Mouse (Mus musculus) liver, embryonic 12.5 days (tissue): ENCODE measurements at regions not wholly inside any gene's neighbourhood (a gene's known extent, or its start where the extent isn't known, plus 50 kb on each side); places are given as distances from the start of the nearest gene placed in this dataset.

ENCODE experiments used
- ATAC-seq: fragments of 200-750 bp; cut with Nextera tagmentation; 2 replicates; pipeline ENCODE4 v1.8.0; 2017; ENCODE audit warnings: moderate number of reproducible peaks, mild to moderate bottlenecking, moderate library complexity
- H3K27ac ChIP-seq: fragments of 300-500 bp; sonication (generic); 2 replicates; pipeline ENCODE4 v1.5.1; 2016; ENCODE audit warnings: mild to moderate bottlenecking
- H3K27me3 ChIP-seq: fragments of 300-500 bp; sonication (generic); replicated peaks from 2 replicates; pipeline ENCODE4 v1.6.1; 2016; ENCODE audit warnings: mild to moderate bottlenecking, moderate library complexity
- H3K36me3 ChIP-seq: fragments of 300-500 bp; sonication (generic); 2 replicates; pipeline ENCODE4 v1.6.1; 2016; ENCODE audit warnings: mild to moderate bottlenecking, moderate library complexity
- H3K4me1 ChIP-seq: fragments of 300-500 bp; sonication (generic); 2 replicates; pipeline ENCODE4 v1.6.1; 2016
- H3K4me2 ChIP-seq: fragments of 300-500 bp; sonication (generic); 2 replicates; pipeline ENCODE4 v1.6.1; 2016; ENCODE audit warnings: mild to moderate bottlenecking, moderate library complexity
- H3K4me3 ChIP-seq: fragments of 300-500 bp; sonication (generic); 2 replicates; pipeline ENCODE4 v1.5.1; 2016; ENCODE audit warnings: mild to moderate bottlenecking, moderate library complexity
- H3K9ac ChIP-seq: fragments of 300-500 bp; sonication (generic); 2 replicates; pipeline ENCODE4 v1.6.1; 2016; ENCODE audit warnings: mild to moderate bottlenecking, moderate library complexity
- H3K9me3 ChIP-seq: fragments of 300-500 bp; sonication (generic); replicated peaks from 2 replicates; pipeline ENCODE4 v1.6.1; 2016; ENCODE audit warnings: mild to moderate bottlenecking, moderate library complexity
- WGBS: fragments of 180-500 bp; shearing (Covaris S2); methylation state at CpG from one replicate; pipeline ENCODE4 v1.1.7; 2016; ENCODE audit not compliant: insufficient replicate concordance; 5-methylcytosine and 5-hydroxymethylcytosine counted together

DNA sequence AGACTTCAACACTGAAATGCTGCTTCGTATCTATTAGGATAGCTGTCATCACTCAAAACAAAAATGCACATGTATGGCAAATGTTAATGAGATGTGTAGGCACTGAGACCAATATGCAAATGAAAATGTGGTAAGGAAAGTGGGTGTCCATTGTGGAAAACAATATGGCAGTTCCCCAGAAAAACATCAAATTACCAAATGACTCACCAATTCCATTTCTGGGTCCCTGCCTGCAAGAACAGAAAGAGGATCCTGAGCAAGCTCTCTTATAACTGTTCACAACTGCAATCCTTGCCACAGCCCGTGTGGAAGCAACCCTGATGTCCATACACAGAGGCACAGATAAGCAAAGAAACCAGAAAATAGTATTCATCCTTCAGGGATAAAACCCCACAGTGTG lies 442.0 kb downstream of the Defb40 start:
- Histone ChIP-seq H3K4me1 (no peaks in the 10 kb centered on the region), H3K27ac (no peak overlapping the region), H3K9ac (no peak overlapping the region), H3K4me3 (no peak overlapping the region), H3K27me3 (no peaks in the 10 kb centered on the region), H3K36me3 (no peaks in the 10 kb centered on the region), H3K4me2 (no peak overlapping the region), H3K9me3 (0 out of 2 replicates have a peak, but pooled peaks cover 3% of the 10 kb centered on the region)
- no peak for ATAC-seq
- 54% methylated on average over 2 of the region's 2 CpGs for WGBS

DNA sequence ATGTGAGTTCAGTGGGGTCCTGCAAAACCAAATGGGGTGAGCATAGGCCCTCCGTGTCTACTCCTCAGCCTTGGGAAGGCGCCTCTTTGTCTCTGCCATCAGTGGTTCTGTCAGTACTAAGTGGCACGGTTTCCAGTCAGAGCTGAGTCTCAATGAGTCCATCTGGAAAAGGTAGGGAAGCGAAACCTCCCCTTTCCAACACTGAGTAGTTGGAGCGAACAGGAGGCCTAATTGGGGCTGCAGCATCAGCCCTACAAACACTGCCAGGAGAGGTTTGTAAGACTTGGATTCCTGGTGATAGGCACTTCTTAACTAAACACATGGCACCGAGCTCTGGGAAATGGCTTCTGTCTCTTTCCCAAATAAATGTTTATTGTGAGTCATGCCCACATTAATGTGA lies 449.9 kb downstream of the Defb40 start:
- H3K27ac ChIP-seq = no peak overlapping the region
- H3K9ac ChIP-seq = no peak overlapping the region
- H3K4me3 ChIP-seq = no peak overlapping the region
- no peak overlapping the region for H3K4me2 ChIP-seq
- no peaks in the 10 kb centered on the region for H3K27me3 ChIP-seq
- H3K9me3 ChIP-seq = no peaks in the 10 kb centered on the region
- 70% methylated on average over 6 of the region's 6 CpGs for WGBS
- no peaks in the 10 kb centered on the region for H3K4me1 ChIP-seq
- no peak for ATAC-seq
- H3K36me3 ChIP-seq = no peaks in the 10 kb centered on the region

DNA sequence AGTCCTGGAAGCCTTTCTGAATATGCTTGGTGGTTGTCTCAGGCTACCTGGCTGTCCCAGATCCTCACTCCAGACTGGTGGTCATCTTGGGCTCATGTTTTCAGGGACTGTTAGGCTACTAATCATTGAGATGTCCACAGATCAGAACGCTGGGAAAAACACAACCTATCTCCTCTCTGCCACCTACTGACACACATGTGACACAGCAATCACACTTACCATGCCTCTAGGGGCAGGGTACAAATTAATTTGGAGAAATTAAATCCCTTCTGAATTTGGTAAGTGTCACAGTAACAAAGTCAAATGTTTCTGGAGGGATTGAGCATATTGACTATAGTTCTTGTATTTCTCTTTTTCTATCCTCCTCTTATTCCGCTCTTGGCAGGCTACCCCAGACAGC lies 465.6 kb downstream of the Defb40 start:
- no peak overlapping the region for H3K9ac ChIP-seq
- no peaks in the 10 kb centered on the region for H3K27me3 ChIP-seq
- no peak overlapping the region for H3K4me3 ChIP-seq
- H3K9me3 ChIP-seq = no peaks in the 10 kb centered on the region
- no peaks in the 10 kb centered on the region for H3K36me3 ChIP-seq
- ATAC-seq = no peak
- 44% methylated on average over 2 of the region's 2 CpGs for WGBS
- no peaks in the 10 kb centered on the region for H3K4me1 ChIP-seq
- no peak overlapping the region for H3K27ac ChIP-seq
- H3K4me2 ChIP-seq = no peak overlapping the region

DNA sequence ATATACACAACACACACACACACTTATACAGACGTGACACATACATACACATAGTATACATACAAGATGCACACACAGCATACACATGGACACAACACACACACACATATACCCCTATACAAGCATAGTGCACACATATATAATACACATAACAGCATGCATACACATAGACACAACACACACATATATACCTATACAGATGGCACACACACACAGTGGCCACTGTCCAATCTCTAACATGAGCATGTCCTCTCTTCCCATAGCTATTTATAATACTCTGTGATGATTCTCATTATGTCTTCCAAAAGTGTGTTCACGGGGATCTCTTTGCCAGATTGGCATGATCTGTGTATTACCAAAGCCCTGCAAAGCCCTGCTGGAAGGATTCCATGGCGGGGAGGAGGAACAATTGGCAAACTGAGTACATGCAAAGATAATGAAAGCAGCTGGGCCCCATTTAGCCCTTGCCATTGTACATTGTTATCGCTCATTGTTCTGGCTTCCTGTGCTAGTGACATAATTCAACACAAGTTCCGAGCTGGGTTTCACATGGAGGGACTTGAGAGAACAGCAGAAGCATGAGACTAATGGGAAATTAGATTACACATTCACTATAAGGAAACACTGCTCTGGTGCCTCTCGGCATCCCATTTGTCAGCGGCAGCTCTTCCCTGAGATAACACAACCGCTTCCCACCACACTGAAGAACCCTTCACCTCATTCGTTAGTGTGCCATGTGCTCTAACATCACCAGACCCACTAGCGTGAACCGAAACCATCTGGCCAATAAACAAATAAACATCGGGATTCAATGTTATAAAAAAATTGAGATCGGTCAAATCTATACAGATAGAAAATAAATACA lies 471.7 kb downstream of the Defb40 start:
- Histone ChIP-seq H3K36me3 (no peaks in the 10 kb centered on the region), H3K4me1 (no peaks in the 10 kb centered on the region), H3K4me3 (no peak overlapping the region), H3K27ac (no peak overlapping the region), H3K4me2 (no peak overlapping the region), H3K27me3 (no peaks in the 10 kb centered on the region), H3K9ac (no peak overlapping the region), H3K9me3 (no peaks in the 10 kb centered on the region)
- 60% methylated on average over 13 of the region's 13 CpGs for WGBS
- ATAC-seq = no peak

DNA sequence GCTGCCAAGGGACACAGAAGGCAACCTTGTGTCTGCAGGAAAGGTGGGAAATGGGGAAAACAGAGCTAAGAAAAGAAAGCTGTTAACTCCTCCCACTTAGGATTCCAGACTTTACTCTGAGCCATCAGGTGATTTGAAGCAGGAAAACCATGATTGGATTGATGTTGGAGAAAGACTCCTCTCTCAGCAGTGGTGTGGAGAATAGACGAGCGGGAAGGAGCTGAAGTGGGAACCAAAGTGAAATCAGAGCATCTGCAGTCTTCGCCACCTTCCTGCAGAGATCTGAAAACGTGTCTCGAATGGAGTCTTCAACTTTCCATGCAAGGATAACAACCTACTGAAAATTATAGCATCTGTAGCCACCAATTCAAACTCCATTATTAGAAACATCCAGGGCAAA lies 487.4 kb downstream of the Defb40 start:
- H3K4me3 ChIP-seq = no peak overlapping the region
- 62% methylated on average over 5 of the region's 5 CpGs for WGBS
- no peaks in the 10 kb centered on the region for H3K36me3 ChIP-seq
- ATAC-seq = no peak
- H3K9me3 ChIP-seq = no peaks in the 10 kb centered on the region
- H3K9ac ChIP-seq = no peak overlapping the region
- no peaks in the 10 kb centered on the region for H3K4me1 ChIP-seq
- no peaks in the 10 kb centered on the region for H3K27me3 ChIP-seq
- no peak overlapping the region for H3K27ac ChIP-seq
- no peak overlapping the region for H3K4me2 ChIP-seq

DNA sequence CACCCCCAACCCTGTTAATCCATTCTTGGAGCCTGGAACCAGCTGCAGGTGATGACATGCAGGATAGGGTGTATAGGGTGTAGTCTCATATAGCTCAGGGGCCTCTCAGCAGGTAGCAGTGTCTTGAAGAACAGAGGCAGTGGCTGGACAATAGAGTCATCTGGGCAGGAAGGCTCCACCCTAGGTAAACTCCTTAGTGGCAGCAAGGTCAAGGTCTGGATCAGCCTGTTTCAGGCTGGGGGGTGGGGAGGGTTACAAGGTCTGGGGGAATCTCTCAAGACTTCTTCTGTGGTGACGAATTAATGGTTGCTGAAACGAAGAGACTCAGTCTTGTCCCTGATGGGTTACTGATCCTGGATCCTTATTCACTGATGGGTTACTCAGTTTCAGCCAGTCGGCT lies 498.0 kb downstream of the Defb40 start:
- Histone ChIP-seq H3K9me3 (no peaks in the 10 kb centered on the region), H3K9ac (no peak overlapping the region), H3K4me2 (no peak overlapping the region), H3K4me3 (no peak overlapping the region), H3K27ac (no peak overlapping the region), H3K27me3 (no peaks in the 10 kb centered on the region), H3K36me3 (no peaks in the 10 kb centered on the region), H3K4me1 (no peaks in the 10 kb centered on the region)
- 68% methylated on average over 3 of the region's 3 CpGs for WGBS
- no peak for ATAC-seq

DNA sequence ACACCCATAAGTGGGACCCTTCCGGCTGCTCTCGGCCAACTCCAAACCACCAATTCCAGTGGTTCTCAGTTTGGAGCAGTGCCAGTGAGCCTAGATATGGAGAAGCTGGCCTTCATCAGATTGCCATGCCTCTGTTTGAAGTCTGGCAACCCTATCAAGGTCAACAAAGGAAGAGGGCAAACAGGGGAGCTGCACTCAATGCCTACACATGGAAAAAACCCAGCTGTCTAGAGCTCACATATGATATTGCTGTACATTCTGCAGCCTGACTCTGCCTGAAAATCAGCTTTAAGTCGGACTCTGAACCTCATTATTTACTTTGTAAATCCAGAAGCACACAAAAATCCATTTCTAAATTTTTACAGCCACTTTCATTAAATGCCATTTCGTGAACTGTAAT lies 499.9 kb downstream of the Defb40 start:
- no peak overlapping the region for H3K4me2 ChIP-seq
- no peak for ATAC-seq
- no peaks in the 10 kb centered on the region for H3K4me1 ChIP-seq
- H3K27ac ChIP-seq = no peak overlapping the region
- no peak overlapping the region for H3K4me3 ChIP-seq
- no peaks in the 10 kb centered on the region for H3K36me3 ChIP-seq
- no peaks in the 10 kb centered on the region for H3K9me3 ChIP-seq
- WGBS = 64% methylated on average over 4 of the region's 4 CpGs
- no peak overlapping the region for H3K9ac ChIP-seq
- H3K27me3 ChIP-seq = no peaks in the 10 kb centered on the region

DNA sequence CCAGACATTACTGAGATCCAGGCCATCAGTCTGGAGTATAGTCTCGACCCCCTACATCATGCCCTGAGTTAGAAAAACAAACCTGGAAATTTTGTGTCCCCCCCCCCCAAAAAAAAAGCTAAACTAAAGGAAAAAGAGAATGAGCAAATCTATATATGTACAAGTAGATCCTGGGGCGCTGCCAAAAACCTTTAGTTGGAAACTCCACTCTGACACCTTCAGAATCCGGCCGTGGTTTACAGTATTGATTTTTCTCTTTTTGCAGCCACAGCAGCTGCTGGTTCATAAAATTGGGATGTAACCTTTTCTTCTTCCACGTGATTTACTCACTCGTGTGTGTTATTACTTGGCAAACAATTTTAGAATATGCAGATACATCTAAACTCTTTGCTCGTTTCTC lies 510.5 kb downstream of the Defb40 start:
- Histone ChIP-seq H3K9me3 (no peaks in the 10 kb centered on the region), H3K4me2 (no peak overlapping the region), H3K27ac (no peak overlapping the region), H3K9ac (no peak overlapping the region), H3K4me1 (no peaks in the 10 kb centered on the region), H3K4me3 (no peak overlapping the region), H3K27me3 (no peaks in the 10 kb centered on the region), H3K36me3 (no peaks in the 10 kb centered on the region)
- ATAC-seq = no peak
- WGBS = 63% methylated on average over 7 of the region's 7 CpGs

DNA sequence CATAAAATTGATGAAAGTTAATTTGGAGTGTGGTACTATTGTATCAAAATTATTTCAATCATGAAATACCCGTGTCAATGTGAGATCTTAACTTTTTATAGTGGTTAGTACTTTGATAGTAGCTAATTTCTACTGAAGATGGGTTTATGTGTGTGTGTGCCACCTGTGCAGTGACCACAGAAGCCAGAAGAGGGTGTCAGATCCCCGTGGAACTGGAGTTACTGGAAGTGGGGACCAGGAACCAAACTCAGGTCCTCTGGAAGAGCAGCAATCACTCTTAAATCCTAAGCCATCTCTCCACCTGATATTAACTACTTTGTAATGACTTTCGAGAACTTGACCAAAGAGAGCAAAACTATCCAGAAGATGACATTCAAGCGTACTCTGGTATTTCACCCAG lies 517.4 kb downstream of the Defb40 start:
- H3K36me3 ChIP-seq = no peaks in the 10 kb centered on the region
- ATAC-seq = no peak
- H3K4me3 ChIP-seq = no peak overlapping the region
- no peak overlapping the region for H3K27ac ChIP-seq
- H3K4me2 ChIP-seq = no peak overlapping the region
- no peaks in the 10 kb centered on the region for H3K9me3 ChIP-seq
- 51% methylated on average over 4 of the region's 4 CpGs for WGBS
- H3K4me1 ChIP-seq = no peaks in the 10 kb centered on the region
- no peak overlapping the region for H3K9ac ChIP-seq
- no peaks in the 10 kb centered on the region for H3K27me3 ChIP-seq

DNA sequence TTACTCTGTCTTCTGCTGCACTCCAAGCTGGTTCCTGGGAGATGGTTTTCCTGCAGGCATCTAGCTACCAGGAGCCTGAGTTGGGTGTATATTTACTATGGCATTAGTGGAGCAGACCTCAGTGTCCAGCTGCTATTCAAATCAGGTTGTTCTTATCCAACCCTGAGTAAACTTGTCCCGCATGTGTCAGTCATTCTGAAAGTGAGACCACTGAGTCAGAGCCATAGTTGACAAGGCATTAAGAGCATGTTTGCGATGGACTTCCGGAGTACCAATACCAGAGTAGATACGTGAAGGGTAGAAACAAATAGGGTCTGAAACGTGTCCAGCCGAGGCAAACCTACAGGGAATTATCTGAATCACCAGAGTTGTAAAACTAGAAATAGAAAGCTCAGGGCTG lies 520.6 kb downstream of the Defb40 start:
- Histone ChIP-seq H3K27ac (no peak overlapping the region), H3K4me1 (no peaks in the 10 kb centered on the region), H3K4me2 (no peak overlapping the region), H3K27me3 (no peaks in the 10 kb centered on the region), H3K9me3 (no peaks in the 10 kb centered on the region), H3K9ac (no peak overlapping the region), H3K36me3 (no peaks in the 10 kb centered on the region), H3K4me3 (no peak overlapping the region)
- WGBS = 82% methylated on average over 6 of the region's 6 CpGs
- ATAC-seq = no peak

DNA sequence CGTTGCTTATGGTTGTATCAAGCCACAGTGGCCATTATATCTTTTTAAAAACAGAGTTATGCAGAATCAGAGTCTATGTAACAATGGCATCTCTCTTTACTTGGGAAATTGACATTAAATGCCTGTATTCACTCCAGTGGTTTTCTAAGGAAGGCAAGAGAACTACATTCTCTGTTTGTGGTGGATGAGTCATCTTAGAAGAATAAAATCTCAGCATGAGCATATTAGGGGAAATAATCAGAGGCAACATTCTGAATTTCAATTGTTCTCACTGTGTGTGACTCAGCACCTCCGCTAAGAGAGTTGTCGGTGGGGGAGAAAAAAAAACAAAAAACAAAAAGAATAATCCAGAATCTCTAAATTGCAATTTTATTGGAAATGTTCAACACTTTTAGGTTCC lies 529.0 kb downstream of the Defb40 start:
- no peak for ATAC-seq
- H3K4me1 ChIP-seq = no peaks in the 10 kb centered on the region
- no peak overlapping the region for H3K4me3 ChIP-seq
- WGBS = 69% methylated on average over 3 of the region's 3 CpGs
- H3K27me3 ChIP-seq = no peaks in the 10 kb centered on the region
- H3K9me3 ChIP-seq = no peaks in the 10 kb centered on the region
- H3K27ac ChIP-seq = no peak overlapping the region
- no peak overlapping the region for H3K9ac ChIP-seq
- no peak overlapping the region for H3K4me2 ChIP-seq
- H3K36me3 ChIP-seq = no peaks in the 10 kb centered on the region

DNA sequence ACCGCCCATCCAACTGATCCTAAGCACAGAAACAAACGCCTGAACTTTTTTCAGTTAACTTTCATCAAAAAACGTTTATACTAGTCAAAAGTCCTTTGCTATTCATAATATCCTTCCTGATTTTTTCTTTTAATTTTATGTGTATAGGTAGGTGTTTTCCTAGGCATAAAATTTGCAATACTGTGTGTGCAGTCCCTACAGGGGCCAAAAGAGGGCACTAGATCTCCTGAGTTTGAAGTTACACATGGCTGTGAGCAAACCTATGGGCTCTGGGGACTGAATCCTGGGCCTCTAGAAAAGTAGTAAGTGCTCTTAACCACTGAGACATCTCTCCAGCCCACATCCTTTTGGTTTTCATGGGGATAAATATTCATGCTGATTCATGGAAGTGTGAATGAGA lies 535.8 kb downstream of the Defb40 start:
- Histone ChIP-seq H3K27me3 (no peaks in the 10 kb centered on the region), H3K4me3 (no peak overlapping the region), H3K4me1 (no peaks in the 10 kb centered on the region), H3K9ac (no peak overlapping the region), H3K36me3 (no peaks in the 10 kb centered on the region), H3K4me2 (no peak overlapping the region), H3K27ac (no peak overlapping the region), H3K9me3 (no peaks in the 10 kb centered on the region)
- 41% methylated on average over 3 of the region's 3 CpGs for WGBS
- no peak for ATAC-seq

DNA sequence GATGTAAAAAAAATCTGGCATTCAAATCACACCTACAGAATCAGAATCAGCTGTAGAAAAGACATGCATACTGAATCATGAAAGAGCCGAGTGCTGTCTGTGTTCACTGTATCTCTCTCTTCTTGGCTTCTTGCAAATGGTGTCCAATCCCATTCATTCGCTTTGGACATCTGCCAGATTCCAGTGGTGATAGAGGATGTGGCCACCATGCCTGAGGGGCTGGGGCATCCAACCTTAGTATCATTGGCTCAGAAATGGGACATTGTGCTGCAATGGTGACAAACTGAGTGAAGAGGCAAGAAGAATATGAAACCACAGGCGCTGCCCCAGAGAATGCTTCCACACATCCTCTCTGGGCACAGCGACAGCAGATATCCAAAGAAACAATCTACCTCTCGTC lies 555.2 kb downstream of the Defb40 start:
- no peaks in the 10 kb centered on the region for H3K36me3 ChIP-seq

More for the DNA sequence above, 555.2 kb downstream of the Defb40 start:
- Histone ChIP-seq H3K27me3 (no peaks in the 10 kb centered on the region), H3K4me3 (no peak overlapping the region), H3K27ac (no peak overlapping the region), H3K9me3 (no peaks in the 10 kb centered on the region), H3K9ac (no peak overlapping the region), H3K4me1 (no peaks in the 10 kb centered on the region), H3K4me2 (no peak overlapping the region)
- WGBS = 65% methylated on average over 5 of the region's 5 CpGs
- ATAC-seq = no peak
